16 mouse cellular contexts compared by ENCODE assay signal in the genomic region with DNA sequence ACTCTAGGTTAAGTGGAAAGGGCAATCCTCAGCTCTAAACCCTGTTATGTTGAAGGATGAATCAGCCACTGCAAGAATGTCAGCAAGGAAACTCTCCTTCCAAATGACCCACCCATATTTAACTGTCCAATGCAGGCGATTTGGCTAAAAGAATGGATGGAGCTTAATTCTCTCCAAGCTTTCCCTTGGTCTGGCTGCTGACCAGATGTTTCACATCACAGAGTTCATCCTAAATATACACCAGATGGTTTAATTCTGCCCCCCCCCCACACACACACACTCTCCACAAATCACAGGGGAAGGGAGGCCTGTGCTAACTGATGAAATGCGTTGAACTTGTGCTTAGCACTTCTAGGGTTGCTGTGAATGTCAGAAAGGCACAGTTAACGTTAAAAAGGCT. TPM values are rescaled to one million over a fixed set of nuclear protein-coding genes. Genes with fewer than 3 reads are reported as not detected.
DNase-seq lines count a peak whose midpoint lies in the region; TF ChIP-seq lines count a peak whose summit lies in the region.
"Had no signal": no experiment of that assay in that cellular context is flagged by ENCODE, and none has a peak within 500 bp of the region (broad histone marks: within the 10 kb centered on the region; RNA-seq: fewer than 3 reads in every experiment).

No protein-coding gene starts in this region.

- no peaks in the 10 kb centered on the region; the same call in 1 of the 2 replicates for H3K27me3 ChIP-seq in kidney, adult 2 months (replicated peaks; ENCODE audit: control insufficient read depth, insufficient read depth, low read length)
- H3K27me3 ChIP-seq in limb, embryonic 10.5 days (ENCODE audit: low read depth, poor library complexity, severe bottlenecking): no peaks in the 10 kb centered on the region
- H3K27me3 ChIP-seq: liver, embryonic 12.5 days; midbrain, embryonic 12.5 days had no signal

- WGBS in kidney, adult 2 months: 26% methylated on average over 3 of the region's 3 CpGs
- 18% methylated on average over 3 of the region's 3 CpGs for WGBS in limb, embryonic 10.5 days

- no peak overlapping the region for H3K4me3 ChIP-seq in kidney, adult 2 months (ENCODE audit: insufficient read depth, low read depth, low read length)
- H3K4me3 ChIP-seq in limb, embryonic 10.5 days: no peak overlapping the region
- H3K4me3 ChIP-seq: erythroblast, embryonic 14.5 days; liver, embryonic 12.5 days; midbrain, embryonic 12.5 days had no signal

- no peak for TF ChIP-seq CTCF in kidney, adult 2 months (conservative IDR thresholded peaks at IDR 0.05; ENCODE audit: insufficient read depth, insufficient read length, low read depth, low read length)

- no peaks in the 10 kb centered on the region for H3K9me3 ChIP-seq in limb, embryonic 10.5 days (replicated peaks)
- H3K9me3 ChIP-seq: liver, embryonic 12.5 days; midbrain, embryonic 12.5 days had no signal

- H3K27ac ChIP-seq in kidney, adult 2 months (ENCODE audit: insufficient read depth, low read depth, low read length): no peak overlapping the region
- H3K27ac ChIP-seq in limb, embryonic 10.5 days: no peak overlapping the region
- H3K27ac ChIP-seq: liver, embryonic 12.5 days; midbrain, embryonic 12.5 days had no signal

- no peaks in the 10 kb centered on the region for H3K36me3 ChIP-seq in kidney, adult 2 months (ENCODE audit: control insufficient read depth, insufficient read depth, low read length)
- H3K36me3 ChIP-seq in limb, embryonic 10.5 days: no peaks in the 10 kb centered on the region
- H3K36me3 ChIP-seq: liver, embryonic 12.5 days; midbrain, embryonic 12.5 days had no signal

- H3K4me1 ChIP-seq in kidney, adult 2 months (ENCODE audit: control insufficient read depth, insufficient read depth, low read length): no peaks in the 10 kb centered on the region
- peaks cover 16% of the 10 kb centered on the region for H3K4me1 ChIP-seq in limb, embryonic 10.5 days
- H3K4me1 ChIP-seq: liver, embryonic 12.5 days; midbrain, embryonic 12.5 days had no signal

- DNase-seq in kidney, adult 2 months: peak; percentile 16
- no peak for DNase-seq in kidney, adult 11 months
- DNase-seq in 3T3-L1 (ENCODE audit: low read depth, low spot score): peak; percentile 86
- DNase-seq in embryo, embryonic 11 days: peak; percentile 58
- DNase-seq in limb, embryonic 10.5 days (ENCODE audit: low spot score): peak; percentile 49
- DNase-seq in spleen, postnatal 36 days (ENCODE audit: low spot score in 2 of 2): no peak
- DNase-seq in natural killer cell, adult 2 months (ENCODE audit: low spot score in 2 of 2): no peak
- DNase-seq: adrenal gland, postnatal 36 days; cerebellum, adult 2 months; thymus, postnatal 36 days had no signal

- no peak for TF ChIP-seq POLR2A in kidney, adult 2 months (IDR thresholded peaks at IDR 0.05; ENCODE audit: low read depth, low read length)

RNA-seq across cellular contexts. Expression of a gene that starts 21.4 kb away (rescaled TPM):
- not detected in 2 replicates for polyA plus RNA-seq in kidney, adult 2 months (2012; rRNA removed)
- polyA plus RNA-seq in limb, embryonic 10.5 days (2016; fragmentation: Nextera tagmentation; extraction: Ambion mirVana): not detected in 2 replicates
- polyA plus RNA-seq: erythroblast, embryonic 14.5 days; heart, embryonic 11.5 days; large intestine, adult 2 months; liver, embryonic 12.5 days; midbrain, embryonic 12.5 days; spleen, adult 2 months had no signal

Comparison
In these comparisons a context has a peak if more than half of its experiments do, and no peak if none do; other contexts are left out.
1. DNase-seq: peak in kidney, adult 2 months (single experiment), 3T3-L1 (single experiment), embryo, embryonic 11 days (single experiment) and limb, embryonic 10.5 days (single experiment); none in kidney, adult 11 months (single experiment), spleen, postnatal 36 days (0 of 2) and natural killer cell, adult 2 months (0 of 2).